Mouse (Mus musculus): ENCODE data around the gene Tmem132a.

The Tmem132a gene

GRCm38 (mm10) chr19:10880975-10881425 is 11.3 kb upstream of the Tmem132a start:
- in situ Hi-C loops (cut with MboI; ENCODE audit: low pct_unique_long_range_greater_than_20kb in 1 of 2, low sequenced_read_pairs in 2 of 2, unreplicated experiment in 1 of 2) = no loop called here

- in situ Hi-C loops (cut with MboI; ENCODE audit: low pct_unique_long_range_greater_than_20kb in 1 of 2, low sequenced_read_pairs in 2 of 2, unreplicated experiment in 1 of 2) = no loop called here
These were observed 10.6 kb upstream of the Tmem132a start for GRCm38 (mm10) chr19:10880085-10880974.

GRCm38 (mm10) chr19:10878201-10878837 is 8.6 kb upstream of the Tmem132a start:
- in situ Hi-C loops (cut with MboI; ENCODE audit: low pct_unique_long_range_greater_than_20kb in 1 of 2, low sequenced_read_pairs in 2 of 2, unreplicated experiment in 1 of 2) = no loop called here

- in situ Hi-C loops (cut with MboI; ENCODE audit: low pct_unique_long_range_greater_than_20kb in 1 of 2, low sequenced_read_pairs in 2 of 2, unreplicated experiment in 1 of 2) = no loop called here
These were observed 1.7 kb upstream of the Tmem132a start for GRCm38 (mm10) chr19:10871328-10871961.

GRCm38 (mm10) chr19:10870676-10871075 is 936 bp upstream of the Tmem132a start:
- in situ Hi-C loops (cut with MboI; ENCODE audit: low pct_unique_long_range_greater_than_20kb in 1 of 2, low sequenced_read_pairs in 2 of 2, unreplicated experiment in 1 of 2) = no loop called here

GRCm38 (mm10) chr19:10869241-10869885 is 377 bp downstream of the Tmem132a start:
- in situ Hi-C loops (cut with MboI; ENCODE audit: low pct_unique_long_range_greater_than_20kb in 1 of 2, low sequenced_read_pairs in 2 of 2, unreplicated experiment in 1 of 2) = no loop called here

GRCm38 (mm10) chr19:10868623-10869141 is 1.1 kb downstream of the Tmem132a start:
- in situ Hi-C loops (cut with MboI; ENCODE audit: low pct_unique_long_range_greater_than_20kb in 1 of 2, low sequenced_read_pairs in 2 of 2, unreplicated experiment in 1 of 2) = no loop called here

GRCm38 (mm10) chr19:10867946-10868622 is 1.7 kb downstream of the Tmem132a start:
- in situ Hi-C loops (cut with MboI; ENCODE audit: low pct_unique_long_range_greater_than_20kb in 1 of 2, low sequenced_read_pairs in 2 of 2, unreplicated experiment in 1 of 2) = no loop called here

GRCm38 (mm10) chr19:10866351-10866750 is 3.4 kb downstream of the Tmem132a start:
- in situ Hi-C loops (cut with MboI; ENCODE audit: low pct_unique_long_range_greater_than_20kb in 1 of 2, low sequenced_read_pairs in 2 of 2, unreplicated experiment in 1 of 2) = no loop called here

GRCm38 (mm10) chr19:10860072-10860497 is 9.7 kb downstream of the Tmem132a start:
- in situ Hi-C loops (cut with MboI; ENCODE audit: low pct_unique_long_range_greater_than_20kb in 1 of 2, low sequenced_read_pairs in 2 of 2, unreplicated experiment in 1 of 2) = no loop called here

GRCm38 (mm10) chr19:10856520-10856919 is 13.2 kb downstream of the Tmem132a start:
- in situ Hi-C loops (cut with MboI; ENCODE audit: low pct_unique_long_range_greater_than_20kb in 1 of 2, low sequenced_read_pairs in 2 of 2, unreplicated experiment in 1 of 2) = no loop called here

GRCm38 (mm10) chr19:10855422-10855821 is 14.3 kb downstream of the Tmem132a start:
- in situ Hi-C loops (cut with MboI; ENCODE audit: low pct_unique_long_range_greater_than_20kb in 1 of 2, low sequenced_read_pairs in 2 of 2, unreplicated experiment in 1 of 2) = no loop called here

GRCm38 (mm10) chr19:10847311-10848087 is 22.2 kb downstream of the Tmem132a start:
- in situ Hi-C loops (cut with MboI; ENCODE audit: low pct_unique_long_range_greater_than_20kb in 1 of 2, low sequenced_read_pairs in 2 of 2, unreplicated experiment in 1 of 2) = no loop called here

- in situ Hi-C loops (cut with MboI; ENCODE audit: low pct_unique_long_range_greater_than_20kb in 1 of 2, low sequenced_read_pairs in 2 of 2, unreplicated experiment in 1 of 2) = no loop called here
These were observed 23.6 kb downstream of the Tmem132a start for GRCm38 (mm10) chr19:10846150-10846549.

GRCm38 (mm10) chr19:10845454-10845853 is 24.3 kb downstream of the Tmem132a start:
- in situ Hi-C loops (cut with MboI; ENCODE audit: low pct_unique_long_range_greater_than_20kb in 1 of 2, low sequenced_read_pairs in 2 of 2, unreplicated experiment in 1 of 2) = no loop called here

GRCm38 (mm10) chr19:10844206-10844605 is 25.5 kb downstream of the Tmem132a start:
- in situ Hi-C loops (cut with MboI; ENCODE audit: low pct_unique_long_range_greater_than_20kb in 1 of 2, low sequenced_read_pairs in 2 of 2, unreplicated experiment in 1 of 2) = no loop called here

- in situ Hi-C loops (cut with MboI; ENCODE audit: low pct_unique_long_range_greater_than_20kb in 1 of 2, low sequenced_read_pairs in 2 of 2, unreplicated experiment in 1 of 2) = no loop called here
These were observed 26.8 kb downstream of the Tmem132a start for GRCm38 (mm10) chr19:10842914-10843313.

Measured in mouse embryonic stem cell (cell line).